ENCODE assay signal across 8 mouse cellular contexts in the genomic region with DNA sequence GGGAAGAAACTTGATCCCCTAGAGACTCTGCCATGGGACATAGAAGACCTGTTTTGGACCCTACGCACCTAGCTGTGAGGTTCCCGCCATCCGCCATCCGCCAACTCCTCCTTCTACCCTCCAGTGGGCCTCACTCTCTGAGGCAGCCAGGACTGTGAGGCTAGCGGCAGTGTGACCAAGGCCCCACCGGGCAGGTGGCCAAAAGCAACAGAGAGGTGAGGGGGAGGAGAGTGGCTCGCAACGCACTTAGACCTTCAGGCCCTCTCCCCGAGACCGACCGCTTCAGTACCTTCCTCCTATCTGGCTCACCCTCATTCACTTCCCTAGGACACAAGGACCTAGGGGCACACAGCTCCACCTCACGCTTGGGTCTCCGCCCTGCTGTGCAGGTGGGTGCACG. TPM values are rescaled to one million over a fixed set of nuclear protein-coding genes. Genes with fewer than 3 reads are reported as not detected.
DNase-seq lines count a peak whose midpoint lies in the region; ATAC-seq lines count a peak whose summit lies in the region.

No protein-coding gene starts in this region.

- H3K4me1 ChIP-seq in heart, embryonic 15.5 days (replicated peaks), result peaks cover 77% of the 10 kb centered on the region

- H3K9me3 ChIP-seq in heart, embryonic 15.5 days (replicated peaks), result no peaks in the 10 kb centered on the region

- H3K27ac ChIP-seq in heart, embryonic 15.5 days, result peak overlapping the region; percentile 93

- WGBS in heart, embryonic 15.5 days, result 21% methylated on average over 14 of the region's 14 CpGs

- H3K4me3 ChIP-seq in heart, embryonic 15.5 days, result peak overlapping the region; percentile 95

- H3K27me3 ChIP-seq in heart, embryonic 15.5 days, result no peaks in the 10 kb centered on the region

- H3K36me3 ChIP-seq in heart, embryonic 15.5 days, result peaks cover 24% of the 10 kb centered on the region

- H3K9ac ChIP-seq in heart, embryonic 15.5 days, result peak overlapping the region; percentile 92

- ATAC-seq in heart, embryonic 15.5 days (replicated peaks; ENCODE audit: insufficient number of reproducible peaks, insufficient read depth, low FRiP score, low read depth), result no peak

- peak; percentile 78 for DNase-seq in testis, postnatal 10 days (ENCODE audit: low spot score)
- DNase-seq in testis, postnatal 14 days (ENCODE audit: low spot score), result no peak
- DNase-seq in kidney, postnatal 10 days, result peak; percentile 88
- peak; percentile 70 for DNase-seq in lung, postnatal 36 days
- no peak for DNase-seq in retina, embryonic 14.5 days (ENCODE audit: low spot score)
- DNase-seq in spleen, postnatal 14 days (ENCODE audit: low spot score in 2 of 2), result no peak
- no peak for DNase-seq in embryo, embryonic 10 days (ENCODE audit: low spot score)

- H3K4me2 ChIP-seq in heart, embryonic 15.5 days, result peak overlapping the region; percentile 96

RNA-seq across cellular contexts. Expression of gene Caskin2, which starts 3.1 kb away (rescaled TPM):
- 18.0 and 22.5 TPM in 2 replicates for polyA plus RNA-seq in heart, embryonic 15.5 days (2015; fragmentation: Nextera tagmentation; extraction: Ambion mirVana)

RNA-seq across cellular contexts. Expression of gene Tsen54, which starts 4.1 kb away (rescaled TPM):
- 20.1 and 26.4 TPM in 2 replicates for polyA plus RNA-seq in heart, embryonic 15.5 days (2015; fragmentation: Nextera tagmentation; extraction: Ambion mirVana)

RNA-seq across cellular contexts. Expression of gene Llgl2, which starts 13.5 kb away (rescaled TPM):
- polyA plus RNA-seq in heart, embryonic 15.5 days (2015; fragmentation: Nextera tagmentation; extraction: Ambion mirVana), result 12.7 and 17.2 TPM in 2 replicates

RNA-seq across cellular contexts. Expression of gene Tmem94, which starts 45.1 kb away (rescaled TPM):
- 36.7 and 38.8 TPM in 2 replicates for polyA plus RNA-seq in heart, embryonic 15.5 days (2015; fragmentation: Nextera tagmentation; extraction: Ambion mirVana)

RNA-seq across cellular contexts. Expression of gene Myo15b, which starts 47.8 kb away (rescaled TPM):
- 0.16 TPM in 2 replicates for polyA plus RNA-seq in heart, embryonic 15.5 days (2015; fragmentation: Nextera tagmentation; extraction: Ambion mirVana)

Comparison
In these comparisons a context has a peak if more than half of its experiments do, and no peak if none do; other contexts are left out.
1. DNase-seq: peak in testis, postnatal 10 days (single experiment), kidney, postnatal 10 days (single experiment) and lung, postnatal 36 days (single experiment); none in testis, postnatal 14 days (single experiment), retina, embryonic 14.5 days (single experiment), spleen, postnatal 14 days (0 of 2) and embryo, embryonic 10 days (single experiment).